Mouse (Mus musculus): ENCODE results near the gene Tcp11x2.
A peak's percentile ranks its signal among the peaks of the same experiment; 100 is the strongest.

The Tcp11x2 gene

GRCm38 (mm10) chrX:135693633-135694032 lies at the start of gene Tcp11x2:
TSS of gene Tcp11x2 (minus strand) at chrX:135693790.
- no peak for DNase-seq (ENCODE audit: low spot score)

- DNase-seq (ENCODE audit: low spot score) = no peak
Measured at GRCm38 (mm10) chrX:135743056-135743355, 49.4 kb upstream of the Tcp11x2 start.

- peak; percentile 83 for DNase-seq (ENCODE audit: low spot score)
Measured at GRCm38 (mm10) chrX:135742304-135743055, 48.9 kb upstream of the Tcp11x2 start, which contains the start of the genes Armcx5 and Gprasp1. TSS of gene Armcx5 (plus strand) at chrX:135742733. TSS of gene Gprasp1 (plus strand) at chrX:135742733.

- no peak for DNase-seq (ENCODE audit: low spot score)
Measured at GRCm38 (mm10) chrX:135738730-135739520, 45.3 kb upstream of the Tcp11x2 start.

GRCm38 (mm10) chrX:135725161-135725560 lies 31.6 kb upstream of the Tcp11x2 start, which contains the start of gene Tmsb15a:
TSS of gene Tmsb15a (minus strand) at chrX:135725261.
- no peak for DNase-seq (ENCODE audit: low spot score)

- DNase-seq (ENCODE audit: low spot score) = no peak
Measured at GRCm38 (mm10) chrX:135712845-135713244, 19.3 kb upstream of the Tcp11x2 start.

GRCm38 (mm10) chrX:135704349-135704748 lies 10.8 kb upstream of the Tcp11x2 start:
- no peak for DNase-seq (ENCODE audit: low spot score)

- DNase-seq (ENCODE audit: low spot score) = no peak
Measured at GRCm38 (mm10) chrX:135703111-135703510, 9.5 kb upstream of the Tcp11x2 start.

GRCm38 (mm10) chrX:135687802-135688201 lies 5.8 kb downstream of the Tcp11x2 start:
- no peak for DNase-seq (ENCODE audit: low spot score)

- no peak for DNase-seq (ENCODE audit: low spot score)
Measured at GRCm38 (mm10) chrX:135681858-135682257, 11.7 kb downstream of the Tcp11x2 start.

- DNase-seq (ENCODE audit: low spot score) = peak; percentile 39
Measured at GRCm38 (mm10) chrX:135652173-135652772, 41.3 kb downstream of the Tcp11x2 start.

- no peak for DNase-seq (ENCODE audit: low spot score)
Measured at GRCm38 (mm10) chrX:135627605-135628004, 66.0 kb downstream of the Tcp11x2 start, which contains the start of gene Prame. TSS of gene Prame (minus strand) at chrX:135627705.

Data from left cerebral cortex, adult 11 months (tissue).